Mouse (Mus musculus): ENCODE results near the gene Prkaa2.
"Not testable (repeated sequence)": the region's sequence is repeated elsewhere in the genome, so short reads cannot be mapped to it uniquely, and the experiment has no call there.

Prkaa2 gene

DNA sequence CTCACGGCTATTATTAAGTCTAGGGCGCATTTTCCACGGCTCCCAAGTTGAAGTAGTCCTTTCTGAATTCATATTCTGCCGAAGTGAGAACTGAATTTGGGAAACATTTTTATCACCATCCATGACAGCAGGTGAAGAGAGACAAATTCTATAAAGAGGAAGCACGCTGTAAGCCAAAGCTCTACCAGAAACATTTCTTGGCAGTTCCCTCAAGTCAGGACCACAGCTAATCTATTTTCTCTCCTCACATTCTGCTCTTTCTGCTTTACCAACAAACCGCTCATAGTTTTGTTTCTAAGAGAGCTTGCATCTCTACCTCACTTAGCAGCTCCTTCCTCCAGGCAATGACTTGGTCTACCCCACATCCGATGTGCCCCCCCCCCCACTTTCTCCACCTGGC lies 96.0 kb downstream of the Prkaa2 start:
- DNase-seq: no peak

DNA sequence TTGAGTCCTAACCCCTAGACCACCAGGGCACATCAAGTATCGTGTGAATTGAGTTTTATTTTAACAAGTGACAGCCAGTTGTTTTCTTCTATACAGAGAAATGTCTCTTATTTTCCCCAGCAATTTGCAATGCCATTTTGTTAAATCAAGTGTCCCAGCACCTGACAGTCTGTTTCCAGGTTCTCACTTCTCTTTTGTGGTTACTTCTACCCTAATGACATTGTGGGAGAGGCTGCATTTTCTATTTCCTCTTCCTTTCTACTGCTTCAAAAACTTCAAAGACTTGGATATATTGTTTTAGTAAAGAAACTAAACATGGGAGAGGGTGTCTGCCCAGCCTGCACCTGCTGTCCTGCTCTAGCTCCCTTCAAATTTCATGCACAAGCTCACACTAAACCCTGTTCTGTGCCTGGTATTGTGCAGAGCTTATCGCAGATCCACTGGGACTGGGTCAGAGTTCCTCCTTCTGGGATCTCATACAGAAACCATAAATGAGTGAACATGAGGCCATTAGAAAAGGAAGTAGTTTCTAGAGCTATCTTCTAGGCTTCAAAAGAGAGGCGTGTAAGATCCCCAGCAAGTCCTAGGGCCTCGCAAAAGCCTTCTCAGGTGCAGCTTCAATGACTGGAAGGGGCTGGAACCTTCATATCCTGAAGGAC lies 102.2 kb downstream of the Prkaa2 start:
- no peak for DNase-seq

DNA sequence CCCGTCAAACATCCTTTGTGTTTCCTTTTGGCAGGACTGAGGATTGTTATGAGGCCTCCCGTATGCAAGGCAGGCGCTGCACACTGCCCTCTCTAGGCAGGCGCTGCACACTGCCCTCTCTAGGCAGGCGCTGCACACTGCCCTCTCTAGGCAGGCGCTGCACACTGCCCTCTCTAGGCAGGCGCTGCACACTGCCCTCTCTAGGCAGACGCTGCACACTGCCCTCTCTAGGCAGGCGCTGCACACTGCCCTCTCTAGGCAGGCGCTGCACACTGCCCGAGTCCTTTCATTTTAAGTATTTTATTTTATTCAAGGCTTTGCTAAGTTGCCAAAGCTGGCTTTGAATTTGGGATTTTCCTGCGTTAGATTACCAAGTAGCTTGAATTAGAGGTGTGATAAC lies 105.0 kb downstream of the Prkaa2 start:
- not testable (repeated sequence) for DNase-seq

DNA sequence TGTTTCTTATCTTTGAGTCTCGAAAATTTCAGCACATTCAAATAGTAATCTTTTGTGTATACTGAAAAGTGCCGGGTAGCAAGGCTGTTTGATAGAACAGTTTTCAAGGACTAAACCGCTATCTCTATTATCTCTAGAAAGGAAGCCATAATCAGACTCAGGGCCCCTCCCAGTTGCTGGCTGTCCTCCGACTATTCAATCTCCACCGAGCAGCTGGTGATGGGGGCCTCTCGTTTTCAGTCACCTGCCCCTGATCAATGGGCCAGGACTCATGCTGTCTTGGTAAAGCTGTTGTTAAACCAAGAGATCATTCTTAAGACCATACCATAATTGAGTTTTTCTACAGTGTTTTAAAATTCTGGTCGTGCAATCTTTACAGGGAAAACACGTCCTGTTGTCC lies 105.6 kb downstream of the Prkaa2 start:
- no peak for DNase-seq

DNA sequence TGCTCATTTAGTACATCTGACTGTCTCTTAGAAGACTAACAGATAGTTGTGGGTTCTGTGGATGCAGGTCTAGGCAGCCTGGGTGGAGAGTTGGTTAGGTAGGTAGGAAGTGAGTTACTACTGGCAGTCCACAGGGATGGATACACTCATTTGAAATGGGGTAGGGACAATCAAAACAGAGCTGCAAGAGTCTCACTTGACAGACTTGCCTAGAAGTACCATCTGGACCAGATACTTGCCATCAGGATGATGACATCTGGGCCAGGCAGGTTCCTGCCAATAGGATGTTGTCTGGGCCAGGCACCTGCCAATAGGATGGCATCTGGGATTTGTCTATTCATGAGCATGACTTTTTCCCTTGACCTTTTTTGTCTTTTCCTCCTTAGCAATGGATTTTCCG lies 108.0 kb downstream of the Prkaa2 start:
- no peak for DNase-seq

DNA sequence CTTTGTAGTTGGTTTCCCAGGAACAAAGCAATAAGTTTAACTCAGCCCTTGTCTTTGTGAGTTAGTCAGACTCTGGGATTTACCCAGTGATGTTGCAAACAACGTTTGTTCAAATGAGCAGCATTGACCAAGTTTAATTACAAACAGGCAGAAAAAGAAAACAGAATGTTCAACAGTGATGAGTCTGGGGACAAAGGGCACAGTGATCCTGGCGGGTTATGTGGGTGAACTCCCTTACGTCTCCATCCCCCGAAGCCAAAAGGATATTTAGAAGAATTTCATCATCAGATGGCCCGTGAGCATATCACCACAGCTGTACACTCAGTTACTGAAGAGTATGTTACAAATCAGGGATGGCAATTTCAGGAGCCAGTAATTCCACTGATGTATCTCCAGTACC lies 110.0 kb downstream of the Prkaa2 start:
- DNase-seq: no peak

DNA sequence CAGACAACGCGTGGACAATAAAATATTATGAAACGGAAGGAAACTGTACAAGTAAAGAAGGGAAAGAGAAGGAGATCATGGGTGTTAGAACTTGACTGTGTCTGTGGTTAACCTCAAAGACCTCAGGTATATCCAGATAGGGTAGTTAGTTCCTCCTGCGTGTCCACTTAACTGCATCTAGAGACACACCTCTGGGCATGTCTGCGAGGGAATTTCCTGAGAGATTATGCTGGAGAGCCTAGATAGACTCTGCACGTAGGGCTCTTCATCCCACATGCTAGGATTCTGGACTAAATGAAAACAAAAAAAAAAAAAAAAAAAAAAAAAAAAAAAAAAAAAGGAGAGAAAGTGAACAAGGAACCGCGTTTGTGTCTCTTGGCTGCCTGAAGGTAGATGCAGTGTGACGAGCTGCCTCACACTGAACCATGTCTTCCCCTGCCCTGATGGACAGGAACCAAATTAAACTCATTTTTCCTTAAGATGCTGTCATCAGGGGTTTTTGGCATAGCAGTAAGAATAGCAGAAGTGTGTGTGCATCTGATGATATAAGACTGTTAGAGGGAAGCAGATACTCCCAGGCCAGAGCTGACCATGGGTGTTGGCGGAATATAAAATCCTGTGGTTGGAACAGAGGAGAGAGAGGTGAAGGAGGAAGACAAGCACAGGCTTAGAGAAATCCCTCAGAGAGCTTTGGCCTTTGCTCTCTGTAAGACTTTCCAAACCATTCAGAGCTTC lies 116.4 kb downstream of the Prkaa2 start:
- no peak for DNase-seq

DNA sequence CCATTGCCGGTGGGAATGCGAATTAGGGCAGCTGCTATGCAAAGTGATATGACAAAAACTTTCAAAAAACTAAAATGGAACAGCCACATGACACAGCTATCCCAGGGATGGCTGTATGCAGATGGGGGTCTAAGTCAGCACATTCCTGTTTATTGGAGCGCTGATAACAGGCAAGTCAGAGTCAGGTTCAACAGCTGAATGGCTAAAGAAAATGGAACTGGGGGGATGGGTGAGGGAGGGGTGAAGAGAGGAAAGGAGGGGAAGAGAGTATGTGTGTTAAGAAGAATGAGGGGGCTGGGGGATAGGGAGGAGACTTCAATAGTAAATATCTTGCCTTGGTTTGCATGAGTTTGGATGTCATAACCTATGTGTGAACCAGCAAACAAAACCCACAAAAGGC lies 117.4 kb downstream of the Prkaa2 start:
- DNase-seq: no peak

DNA sequence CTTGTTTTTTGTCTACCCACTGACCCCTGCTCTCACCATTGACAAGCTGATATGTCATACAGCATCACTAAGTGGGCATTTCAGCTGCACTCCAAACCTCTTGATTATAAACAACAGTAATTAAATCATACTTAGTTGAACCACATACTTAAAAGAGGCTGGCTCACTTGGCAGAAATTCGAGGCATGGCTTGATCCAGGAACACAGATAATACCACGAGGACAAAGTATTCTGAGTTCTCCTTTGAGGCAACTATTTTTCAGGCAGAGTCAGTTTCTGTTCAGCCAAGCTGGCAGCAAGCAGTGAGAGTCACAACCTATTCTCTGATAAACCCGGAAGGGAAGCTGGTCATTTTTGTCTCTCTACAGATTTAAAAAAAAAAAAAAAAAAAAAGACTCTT lies 119.0 kb downstream of the Prkaa2 start:
- no peak for DNase-seq

DNA sequence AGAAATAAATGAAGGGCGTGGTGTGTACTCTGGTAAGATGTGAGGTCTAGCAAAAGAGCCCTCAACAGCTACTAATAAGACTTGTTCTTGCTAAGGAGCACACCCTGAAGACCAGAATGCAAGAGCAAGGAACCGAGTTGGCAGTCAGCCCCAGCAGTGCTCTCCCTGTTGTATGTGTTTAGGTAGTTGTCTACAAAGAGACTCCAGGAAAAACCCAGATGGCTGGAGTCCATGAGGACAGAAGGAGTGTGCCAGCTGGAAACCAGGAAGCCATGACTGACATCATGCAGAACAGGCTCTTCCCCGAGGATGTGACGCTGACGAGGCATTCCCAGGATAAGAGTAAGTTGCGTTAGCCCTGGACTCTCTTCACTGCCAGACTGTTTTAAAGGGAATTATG lies 119.7 kb downstream of the Prkaa2 start:
- no peak for DNase-seq

DNA sequence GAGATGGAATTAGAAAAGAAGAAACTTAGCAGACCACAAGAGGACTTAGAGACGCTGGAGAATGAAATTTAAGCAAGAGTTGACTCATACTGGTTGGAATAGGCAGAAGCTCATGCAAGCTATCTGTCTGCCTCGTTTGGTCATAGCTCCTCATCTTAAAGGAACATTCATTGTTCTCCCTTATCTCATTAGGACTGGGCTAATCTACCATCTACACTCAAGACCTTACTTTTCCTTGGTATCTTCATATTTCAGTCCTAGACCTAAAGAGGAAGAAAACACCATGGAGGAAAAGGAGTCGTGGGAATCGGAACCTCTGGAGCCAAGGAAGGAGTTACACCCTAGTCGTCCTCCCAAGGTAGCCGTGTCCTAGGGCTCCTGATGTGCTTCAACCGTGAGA lies 121.0 kb downstream of the Prkaa2 start:
- DNase-seq: no peak

DNA sequence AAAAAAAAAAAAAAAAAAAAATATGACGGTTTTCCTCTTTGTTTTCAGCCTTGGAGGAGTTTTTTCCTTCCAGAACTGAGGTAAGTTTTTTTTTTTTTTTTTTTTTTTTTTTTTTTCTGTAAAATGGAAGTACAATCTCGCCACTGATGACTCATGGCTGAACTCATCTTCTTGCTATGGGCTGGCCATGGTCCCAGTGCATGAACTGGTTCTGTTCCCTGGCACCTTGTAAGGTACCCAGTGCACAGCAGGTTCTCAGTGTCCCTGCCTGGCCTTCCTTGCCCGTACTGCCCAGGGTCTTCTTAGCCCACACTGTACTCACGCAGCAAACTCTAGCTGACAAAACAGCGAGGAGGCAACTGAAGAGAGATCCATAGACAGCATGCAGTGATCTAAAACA lies 121.6 kb downstream of the Prkaa2 start:
- DNase-seq: no peak

DNA sequence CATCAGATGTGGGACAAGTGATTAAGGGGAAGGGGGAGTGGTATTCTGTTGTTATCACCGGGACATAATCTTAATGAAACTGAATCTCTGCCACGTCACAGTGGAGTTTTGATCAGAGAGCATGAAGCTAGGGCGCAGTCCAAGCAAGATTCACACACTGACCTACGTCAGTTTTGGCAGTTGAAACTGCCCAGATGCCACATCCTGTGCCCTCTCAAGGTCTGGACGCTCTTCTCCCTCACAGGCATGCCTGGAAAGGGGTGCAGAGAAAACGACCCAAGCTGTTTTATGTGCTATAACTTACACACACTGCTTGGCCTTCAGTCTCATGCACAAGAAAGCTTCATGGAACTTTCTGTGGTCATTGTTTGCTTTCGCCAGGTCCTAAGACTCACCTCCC lies 122.1 kb downstream of the Prkaa2 start:
- DNase-seq: no peak

DNA sequence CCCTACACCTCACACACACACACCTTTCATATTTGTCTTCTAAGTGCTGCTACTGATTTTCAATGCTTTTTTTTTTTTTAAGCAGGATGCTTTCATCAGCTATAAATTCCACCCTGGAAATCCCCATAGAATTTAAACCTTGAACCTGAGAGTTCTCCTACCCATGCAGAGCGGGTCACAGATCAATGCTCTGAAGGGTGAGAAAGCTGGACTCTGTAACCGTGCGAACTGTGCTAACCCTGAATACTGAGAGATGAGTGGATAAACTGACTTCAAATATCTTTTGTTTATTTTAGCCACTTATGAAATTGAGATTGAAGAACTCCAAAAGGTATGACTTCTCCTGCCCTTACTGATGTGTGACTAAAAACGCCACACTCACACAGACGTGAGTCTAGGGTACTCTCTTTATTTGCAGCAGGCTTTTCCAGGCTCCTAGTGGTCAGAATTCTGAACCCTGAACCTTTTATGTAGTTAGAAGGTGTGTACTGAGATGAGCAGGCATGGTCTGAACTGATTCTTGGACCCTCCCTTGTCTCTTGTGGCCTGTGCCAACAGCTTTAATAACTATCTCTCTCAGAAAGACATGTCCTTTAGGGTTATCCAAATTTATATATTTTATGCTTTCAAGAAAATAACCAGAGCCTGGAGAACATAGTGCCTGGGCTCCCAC lies 123.6 kb downstream of the Prkaa2 start:
- no peak for DNase-seq

Measured in lung, postnatal 14 days (tissue).